Mouse (Mus musculus): ENCODE results near the gene Akap13.

- no peak for TF ChIP-seq POLR2A (IDR thresholded peaks at IDR 0.05; ENCODE audit: borderline replicate concordance, control insufficient read depth, low read depth, low read length)
- no peak for TF ChIP-seq CTCF (IDR thresholded peaks at IDR 0.05; ENCODE audit: control insufficient read depth, insufficient read depth, low read length)
Observed at GRCm38 (mm10) chr7:75415166-75415881, 40.0 kb upstream of the Akap13 start.

Data from bone marrow, adult 2 months (tissue).